Mouse (Mus musculus) right cerebral cortex, postnatal 14 days (tissue): ENCODE results near the gene Tcn2.
"Not testable (repeated sequence)": the region's sequence is repeated elsewhere in the genome, so short reads cannot be mapped to it uniquely, and the experiment has no call there.

Source experiments
- DNase-seq: peaks from one replicate; pipeline ENCODE4 v3.0.0; 2022

Tcn2 gene

GRCm38 (mm10) chr11:3931511-3932211, at the start of gene Tcn2:
Tcn2 (minus strand) TSS chr11:3932159.
- DNase-seq, result peak; percentile 57

- no peak for DNase-seq
These were observed 49.6 kb upstream of the Tcn2 start for GRCm38 (mm10) chr11:3981536-3981935.

GRCm38 (mm10) chr11:3978421-3978820, 46.5 kb upstream of the Tcn2 start:
- DNase-seq, result no peak

- DNase-seq, result no peak
These were observed 44.7 kb upstream of the Tcn2 start, which contains the start of gene 4930556J24Rik for GRCm38 (mm10) chr11:3976678-3977077. 4930556J24Rik (minus strand) TSS chr11:3976778.

GRCm38 (mm10) chr11:3974311-3974710, 42.4 kb upstream of the Tcn2 start:
- peak; percentile 30 for DNase-seq

GRCm38 (mm10) chr11:3973081-3973480, 41.1 kb upstream of the Tcn2 start:
- DNase-seq, result no peak

- DNase-seq, result no peak
These were observed 38.4 kb upstream of the Tcn2 start for GRCm38 (mm10) chr11:3970361-3970760.

- DNase-seq, result no peak
These were observed 37.9 kb upstream of the Tcn2 start for GRCm38 (mm10) chr11:3969837-3970236.

GRCm38 (mm10) chr11:3964416-3965172, 32.6 kb upstream of the Tcn2 start:
- no peak for DNase-seq

GRCm38 (mm10) chr11:3963610-3964415, 31.9 kb upstream of the Tcn2 start, which contains the start of gene Pes1:
Pes1 (plus strand) TSS chr11:3963975.
- DNase-seq, result peak; percentile 71

- DNase-seq, result peak; percentile 25
These were observed 31.2 kb upstream of the Tcn2 start for GRCm38 (mm10) chr11:3963155-3963554.

- no peak for DNase-seq
These were observed 29.8 kb upstream of the Tcn2 start for GRCm38 (mm10) chr11:3961761-3962160.

- no peak for DNase-seq
These were observed 28.9 kb upstream of the Tcn2 start for GRCm38 (mm10) chr11:3960901-3961300.

GRCm38 (mm10) chr11:3955371-3955770, 23.4 kb upstream of the Tcn2 start:
- DNase-seq, result not testable (repeated sequence)

GRCm38 (mm10) chr11:3954876-3955275, 22.9 kb upstream of the Tcn2 start:
- DNase-seq, result not testable (repeated sequence)

GRCm38 (mm10) chr11:3946386-3946785, 14.4 kb upstream of the Tcn2 start:
- DNase-seq, result no peak

- no peak for DNase-seq
These were observed 9.4 kb upstream of the Tcn2 start for GRCm38 (mm10) chr11:3941371-3941770.

GRCm38 (mm10) chr11:3937321-3937874, 5.4 kb upstream of the Tcn2 start:
- DNase-seq, result no peak

- DNase-seq, result no peak
These were observed 4.4 kb upstream of the Tcn2 start for GRCm38 (mm10) chr11:3936318-3936717.

GRCm38 (mm10) chr11:3935135-3935534, 3.2 kb upstream of the Tcn2 start:
- DNase-seq, result no peak

GRCm38 (mm10) chr11:3933756-3934285, 1.9 kb upstream of the Tcn2 start:
- DNase-seq, result no peak

GRCm38 (mm10) chr11:3930931-3931330, 1.0 kb downstream of the Tcn2 start:
- DNase-seq, result no peak

GRCm38 (mm10) chr11:3930019-3930418, 1.9 kb downstream of the Tcn2 start:
- DNase-seq, result no peak
